Mouse (Mus musculus) ES-E14 (cell line): Measurements from ENCODE around the gene Ezh2. TPM values are rescaled to one million over a fixed set of nuclear protein-coding genes. Genes with fewer than 3 reads are reported as not detected.

Experiments
- DNase-seq: peaks from one replicate; pipeline ENCODE4 v3.0.0-alpha.2; 2013; ENCODE audit warnings: low read depth, low spot score
- H3K27ac ChIP-seq: 2 replicates; pipeline ENCODE4 v1.5.1; 2012; ENCODE audit warnings: low read depth, mild to moderate bottlenecking, low read length, moderate library complexity, mixed read lengths; ENCODE audit not compliant: poor library complexity, insufficient read depth, severe bottlenecking
- H3K36me3 ChIP-seq: 2 replicates; pipeline ENCODE4 v1.6.1; 2012; ENCODE audit warnings: mild to moderate bottlenecking, low read length, moderate library complexity, mixed read lengths; ENCODE audit not compliant: control insufficient read depth, poor library complexity, insufficient read depth, severe bottlenecking
- H3K4me1 ChIP-seq, 2 experiments: fragments of 150-350 bp in 1 of 2; sonication (generic) in 1 of 2; 2 replicates each; pipeline ENCODE4 v1.6.1; 2012; ENCODE audit warnings: low read length in 2 of 2, mild to moderate bottlenecking in 1 of 2, mixed read lengths in 1 of 2; ENCODE audit not compliant: control insufficient read depth in 2 of 2, insufficient read depth in 2 of 2, poor library complexity in 1 of 2
- H3K4me3 ChIP-seq, 2 experiments: fragments of 150-350 bp in 1 of 2; sonication (generic) in 1 of 2; 2 replicates each; pipeline ENCODE4 v1.5.1; 2012; ENCODE audit warnings: low read length in 2 of 2, low read depth in 1 of 2, mild to moderate bottlenecking in 1 of 2, mixed read lengths in 1 of 2; ENCODE audit not compliant: insufficient read depth in 1 of 2, poor library complexity in 1 of 2, severe bottlenecking in 1 of 2
- H3K9ac ChIP-seq: 2 replicates; pipeline ENCODE4 v1.6.1; 2012; ENCODE audit warnings: low read depth, mild to moderate bottlenecking, low read length, mixed read lengths; ENCODE audit not compliant: poor library complexity, insufficient read depth, severe bottlenecking
- H3K9me3 ChIP-seq: fragments of 150-350 bp; sonication (generic); 2 replicates; pipeline ENCODE4 v1.6.1; 2012; ENCODE audit warnings: low read depth, mild to moderate bottlenecking, low read length; ENCODE audit not compliant: control insufficient read depth, insufficient read depth
- CHD2 ChIP-seq: IDR thresholded peaks from 2 replicates; pipeline ENCODE4 v1.6.1; 2014; ENCODE audit warnings: mild to moderate bottlenecking, low read depth, low read length, inconsistent platforms
- HCFC1 ChIP-seq: IDR thresholded peaks from 2 replicates; pipeline ENCODE4 v1.6.1; 2012; ENCODE audit warnings: low read length, inconsistent platforms, borderline replicate concordance; ENCODE audit not compliant: insufficient read depth
- MAFK ChIP-seq: IDR thresholded peaks from 2 replicates; pipeline ENCODE4 v1.6.1; 2014; ENCODE audit warnings: mild to moderate bottlenecking, low read depth, low read length, inconsistent platforms; ENCODE audit not compliant: insufficient read depth
- ZC3H11A ChIP-seq: IDR thresholded peaks from 2 replicates; pipeline ENCODE4 v1.6.1; 2012; ENCODE audit warnings: low read depth, mild to moderate bottlenecking, inconsistent platforms, low read length, borderline replicate concordance
- ZNF384 ChIP-seq: IDR thresholded peaks from 2 replicates; pipeline ENCODE4 v1.6.1; 2012; ENCODE audit warnings: low read depth, low read length, inconsistent platforms
- in situ Hi-C, 2 experiments: fragments of 600-800 bp; cut with MboI; formaldehyde crosslinking; loops; one replicate each; pipeline ENCODE4 v1.15.1; 2025; ENCODE audit warnings: low sequenced_read_pairs in 2 of 2, inconsistent platforms in 1 of 2; ENCODE audit not compliant: unreplicated experiment in 2 of 2
- total RNA-seq: library from RNA; depleted of rRNA; stranded (reverse); fragments of 300-350 nt; gene quantifications from 2 replicates; pipeline ENCODE4 v1.2.3, GENCODE M21; 2012

Gene Ezh2
- total RNA-seq, 1 experiment: 68.9 TPM

GRCm38 (mm10) chr6:47527129-47527528 is 68.0 kb downstream of the Ezh2 start:
- no peak overlapping the region for H3K4me3 ChIP-seq
- DNase-seq: no peak
- no peak overlapping the region for H3K27ac ChIP-seq
- TF ChIP-seq ZC3H11A: no peak
- no peak for TF ChIP-seq CHD2
- no peak for TF ChIP-seq ZNF384
- TF ChIP-seq MAFK: no peak
- TF ChIP-seq HCFC1: no peak
- peaks cover 31% of the 10 kb centered on the region for H3K36me3 ChIP-seq
- no peaks in the 10 kb centered on the region for H3K4me1 ChIP-seq
- in situ Hi-C loops: no loop called here
- no peaks in the 10 kb centered on the region for H3K9me3 ChIP-seq
- no peak overlapping the region for H3K9ac ChIP-seq

- TF ChIP-seq CHD2 (no peak), MAFK (no peak), ZNF384 (no peak), ZC3H11A (no peak), HCFC1 (no peak)
- H3K36me3 ChIP-seq: peaks cover 31% of the 10 kb centered on the region
- in situ Hi-C loops: no loop called here
- no peaks in the 10 kb centered on the region for H3K4me1 ChIP-seq
- H3K4me3 ChIP-seq: no peak overlapping the region
- H3K9me3 ChIP-seq: no peaks in the 10 kb centered on the region
- no peak overlapping the region for H3K27ac ChIP-seq
- DNase-seq: no peak
- H3K9ac ChIP-seq: no peak overlapping the region
Measured at GRCm38 (mm10) chr6:47526446-47526845, 68.7 kb downstream of the Ezh2 start.

- peaks cover 30% of the 10 kb centered on the region for H3K36me3 ChIP-seq
- DNase-seq: no peak
- H3K4me1 ChIP-seq: no peaks in the 10 kb centered on the region
- no peak overlapping the region for H3K9ac ChIP-seq
- no peaks in the 10 kb centered on the region for H3K9me3 ChIP-seq
- TF ChIP-seq CHD2: no peak
- no peak for TF ChIP-seq HCFC1
- TF ChIP-seq ZNF384: no peak
- TF ChIP-seq ZC3H11A: no peak
- TF ChIP-seq MAFK: no peak
- in situ Hi-C loops: no loop called here
- H3K27ac ChIP-seq: no peak overlapping the region
- H3K4me3 ChIP-seq: no peak overlapping the region
Measured at GRCm38 (mm10) chr6:47525041-47525440, 70.1 kb downstream of the Ezh2 start.

GRCm38 (mm10) chr6:47522431-47522830 is 72.7 kb downstream of the Ezh2 start:
- no peak for TF ChIP-seq CHD2
- TF ChIP-seq ZC3H11A: no peak
- no peak for TF ChIP-seq MAFK
- no peak for TF ChIP-seq HCFC1
- TF ChIP-seq ZNF384: no peak
- Histone ChIP-seq H3K9ac (no peak overlapping the region), H3K4me1 (no peaks in the 10 kb centered on the region), H3K27ac (no peak overlapping the region), H3K4me3 (no peak overlapping the region), H3K36me3 (peaks cover 40% of the 10 kb centered on the region), H3K9me3 (no peaks in the 10 kb centered on the region)
- DNase-seq: no peak
- in situ Hi-C loops: no loop called here

- Histone ChIP-seq H3K4me3 (no peak overlapping the region), H3K4me1 (no peaks in the 10 kb centered on the region), H3K9ac (no peak overlapping the region), H3K27ac (no peak overlapping the region), H3K36me3 (peaks cover 35% of the 10 kb centered on the region), H3K9me3 (no peaks in the 10 kb centered on the region)
- in situ Hi-C loops: no loop called here
- no peak for DNase-seq
- TF ChIP-seq ZC3H11A (no peak), ZNF384 (no peak), HCFC1 (no peak), CHD2 (no peak), MAFK (no peak)
Measured at GRCm38 (mm10) chr6:47520030-47520429, 75.1 kb downstream of the Ezh2 start.
